Mouse (Mus musculus): ENCODE data around the gene Cyp4f39. TPM values are rescaled to one million over a fixed set of nuclear protein-coding genes. Genes with fewer than 3 reads are reported as not detected.

Cyp4f39 gene
- polyA plus RNA-seq, 1 experiment from 2014 or later, result 0.23 TPM

- Histone ChIP-seq H3K4me1 (peaks cover 10% of the 10 kb centered on the region), H3K36me3 (no peaks in the 10 kb centered on the region), H3K4me3 (peak overlapping the region; percentile 49), H3K9me3 (no peaks in the 10 kb centered on the region), H3K9ac (replicated peaks) (peak overlapping the region; percentile 60), H3K27me3 (no peaks in the 10 kb centered on the region), H3K4me2 (replicated peaks) (peak overlapping the region; percentile 69), H3K27ac (replicated peaks) (no peak overlapping the region)
- WGBS, result 67% methylated on average over 5 of the region's 5 CpGs
- no peak for ATAC-seq (replicated peaks)
These were observed 84.3 kb downstream of the Cyp4f39 start for GRCm38 (mm10) chr17:32536867-32537250.

Other genes with a start within 250 kb of the Cyp4f39 start
- gene Brd4, start 168.0 kb upstream of the Cyp4f39 start, polyA plus RNA-seq (2015; fragmentation: Nextera tagmentation; extraction: Ambion mirVana), result 80.2 and 80.8 TPM in 2 replicates
- gene Akap8, start 131.5 kb upstream of the Cyp4f39 start, polyA plus RNA-seq (2015; fragmentation: Nextera tagmentation; extraction: Ambion mirVana), result 107 and 111 TPM in 2 replicates
- gene Akap8l, start 102.1 kb upstream of the Cyp4f39 start, polyA plus RNA-seq (2015; fragmentation: Nextera tagmentation; extraction: Ambion mirVana), result 138 and 140 TPM in 2 replicates
- gene Wiz, start 63.3 kb upstream of the Cyp4f39 start, polyA plus RNA-seq (2015; fragmentation: Nextera tagmentation; extraction: Ambion mirVana), result 38.8 and 40.3 TPM in 2 replicates
- gene Rasal3, start 49.1 kb upstream of the Cyp4f39 start, polyA plus RNA-seq (2015; fragmentation: Nextera tagmentation; extraction: Ambion mirVana), result 0.56 and 0.64 TPM in 2 replicates
- not detected in 2 replicates for gene Pglyrp2, start 28.6 kb upstream of the Cyp4f39 start, polyA plus RNA-seq (2015; fragmentation: Nextera tagmentation; extraction: Ambion mirVana)
- 7.8 and 8.4 TPM in 2 replicates for gene Cyp4f17, start 53.3 kb downstream of the Cyp4f39 start, polyA plus RNA-seq (2015; fragmentation: Nextera tagmentation; extraction: Ambion mirVana)
- gene Cyp4f16, start 83.8 kb downstream of the Cyp4f39 start, polyA plus RNA-seq (2015; fragmentation: Nextera tagmentation; extraction: Ambion mirVana), result 19.8 and 24.9 TPM in 2 replicates
- not detected in 2 replicates for gene Cyp4f37, start 168.6 kb downstream of the Cyp4f39 start, polyA plus RNA-seq (2015; fragmentation: Nextera tagmentation; extraction: Ambion mirVana)
- not detected in 2 replicates for gene Cyp4f40, start 206.2 kb downstream of the Cyp4f39 start, polyA plus RNA-seq (2015; fragmentation: Nextera tagmentation; extraction: Ambion mirVana)
- 1.1 and 1.5 TPM in 2 replicates for gene Cyp4f15, start 232.9 kb downstream of the Cyp4f39 start, polyA plus RNA-seq (2015; fragmentation: Nextera tagmentation; extraction: Ambion mirVana)

All from forebrain, embryonic 15.5 days (tissue).